Mouse (Mus musculus) thymus, adult 2 months (tissue): ENCODE measurements around the gene Frmd6.

Experiments
- CTCF ChIP-seq: fragments of 200-500 bp; IDR thresholded peaks from 2 replicates; pipeline ENCODE4 v1.5.1; 2012; ENCODE audit warnings: mild to moderate bottlenecking, control low read depth, low read length, moderate library complexity, borderline replicate concordance; ENCODE audit not compliant: control insufficient read depth, poor library complexity, insufficient read depth; ENCODE audit errors: extremely low read depth
- POLR2A ChIP-seq: fragments of 200-500 bp; IDR thresholded peaks from 2 replicates; pipeline ENCODE4 v1.6.1; 2012; ENCODE audit warnings: mild to moderate bottlenecking, low read length, control low read depth, moderate library complexity; ENCODE audit not compliant: control insufficient read depth, poor library complexity, insufficient read depth; ENCODE audit errors: extremely low read depth

GRCm38 (mm10) chr12:70940806-70941205, 115.5 kb downstream of the Frmd6 start:
- no peak for TF ChIP-seq POLR2A
- no peak for TF ChIP-seq CTCF
